Mouse (Mus musculus): ENCODE results near the gene Fhad1. TPM values are rescaled to one million over a fixed set of nuclear protein-coding genes. Genes with fewer than 3 reads are reported as not detected.

The Fhad1 gene
- polyA plus RNA-seq, 2 experiments from 2014 or later: 0.85 TPM; not detected in 1

- no peak for ATAC-seq
Observed at GRCm38 (mm10) chr4:141860246-141860841, 154.5 kb downstream of the Fhad1 start.

GRCm38 (mm10) chr4:141859351-141859750 lies 155.5 kb downstream of the Fhad1 start:
- no peak for ATAC-seq

GRCm38 (mm10) chr4:141858501-141858900 lies 156.4 kb downstream of the Fhad1 start:
- ATAC-seq: no peak

- ATAC-seq: peak; percentile 32
Observed at GRCm38 (mm10) chr4:141857422-141857930, 157.4 kb downstream of the Fhad1 start.

- no peak for ATAC-seq
Observed at GRCm38 (mm10) chr4:141853437-141853836, 161.4 kb downstream of the Fhad1 start.

GRCm38 (mm10) chr4:141845999-141846398 lies 168.9 kb downstream of the Fhad1 start, which contains the start of gene Ctrc:
Ctrc (minus strand) TSS chr4:141846359.
- no peak for ATAC-seq

Other genes with a start within 250 kb of the Fhad1 start
- 1 to 10 TPM; 5.1 to 5.4 TPM for gene Dnajc16, start 224.2 kb downstream of the Fhad1 start, polyA plus RNA-seq (2017; shearing (Covaris generic))
- gene Casp9, start 221.5 kb downstream of the Fhad1 start, polyA plus RNA-seq (2017; shearing (Covaris generic)): 1 to 10 TPM; 6.9 to 7.4 TPM
- 1 to 10 TPM in 1 of 2 experiments, not detected in 1; 1.0 TPM for gene Cela2a, start 188.9 kb downstream of the Fhad1 start, polyA plus RNA-seq (2017; shearing (Covaris generic))
- not detected for gene Ctrc, start 168.7 kb downstream of the Fhad1 start, polyA plus RNA-seq (2017; shearing (Covaris generic))
- 10 to 100 TPM; 23.5 to 26.9 TPM for gene Efhd2, start 140.2 kb downstream of the Fhad1 start, polyA plus RNA-seq (2017; shearing (Covaris generic))
- 1 to 10 TPM in 1 of 2 experiments, under 1 TPM in 1; 0.24 to 1.5 TPM for gene Tmem51, start 69.2 kb upstream of the Fhad1 start, polyA plus RNA-seq (2017; shearing (Covaris generic))
- gene Kazn, start 224.3 kb upstream of the Fhad1 start, polyA plus RNA-seq (2017; shearing (Covaris generic)): not detected